Mouse (Mus musculus): ENCODE results near the gene Vps37c. TPM values are rescaled to one million over a fixed set of nuclear protein-coding genes. Genes with fewer than 3 reads are reported as not detected.

Vps37c gene
- total RNA-seq, 2 experiments from 2014 or later, result 19.3 to 23.1 TPM

DNA sequence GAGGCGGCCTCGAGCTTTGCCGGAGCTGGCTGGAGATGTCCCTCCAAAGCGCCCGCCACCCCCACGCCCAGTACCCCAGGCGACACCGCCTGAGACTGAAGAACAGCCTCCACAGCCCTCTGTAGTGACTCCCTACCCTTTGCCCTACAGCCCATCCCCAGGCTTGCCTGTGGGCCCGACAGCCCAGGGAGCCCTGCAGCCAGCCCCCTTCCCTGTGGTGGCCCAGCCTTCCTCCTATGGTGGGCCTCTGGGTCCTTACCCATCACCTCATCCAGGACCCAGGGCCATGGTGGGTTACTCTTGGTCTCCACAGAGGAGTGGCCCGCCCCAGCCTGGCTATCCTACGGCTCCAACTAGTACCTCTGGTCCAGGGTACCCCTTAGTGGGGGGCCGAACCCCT is 24.1 kb downstream of the Vps37c start:
- no peak for DNase-seq (ENCODE audit: low spot score in 2 of 2)

DNA sequence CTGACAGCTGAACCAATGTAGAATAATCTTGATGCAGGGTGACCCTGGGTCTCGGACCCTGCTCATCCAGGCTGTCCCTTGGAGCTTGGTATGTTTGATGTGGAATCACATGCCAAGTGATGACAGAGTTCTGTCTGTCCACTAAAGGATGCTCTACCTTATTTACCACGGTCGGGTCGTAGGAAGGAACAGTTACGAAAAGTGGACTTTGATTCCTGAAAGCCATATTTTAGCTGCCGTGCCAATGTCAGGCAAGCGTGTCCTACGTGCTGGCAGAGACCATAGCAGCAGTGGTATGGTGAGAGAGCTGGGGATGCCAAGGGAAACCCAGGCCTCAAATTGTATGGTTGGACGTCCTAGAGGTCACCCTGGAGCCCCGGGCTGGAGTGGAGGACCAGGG is 25.0 kb downstream of the Vps37c start:
- no peak for DNase-seq (ENCODE audit: low spot score in 2 of 2)

DNA sequence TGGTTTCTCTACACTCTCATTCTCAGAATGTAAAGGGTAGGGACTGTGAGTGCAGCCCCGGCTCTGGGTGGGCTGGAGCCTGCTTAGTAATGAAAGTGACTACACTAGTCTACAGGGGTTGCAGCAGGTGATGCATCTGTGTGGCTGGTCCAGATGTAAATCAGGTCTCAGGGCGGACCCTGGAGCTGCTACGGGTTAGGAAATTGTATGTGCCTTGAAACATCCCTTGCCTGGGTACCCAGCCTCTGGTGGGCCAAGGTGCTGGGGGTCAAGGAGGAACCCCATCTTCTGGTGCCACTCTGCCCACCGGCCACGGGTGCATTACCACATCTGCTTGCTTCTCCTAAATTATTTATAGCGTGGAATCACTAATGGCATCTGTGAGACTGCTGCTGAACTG is 25.6 kb downstream of the Vps37c start:
- no peak for DNase-seq (ENCODE audit: low spot score in 2 of 2)

DNA sequence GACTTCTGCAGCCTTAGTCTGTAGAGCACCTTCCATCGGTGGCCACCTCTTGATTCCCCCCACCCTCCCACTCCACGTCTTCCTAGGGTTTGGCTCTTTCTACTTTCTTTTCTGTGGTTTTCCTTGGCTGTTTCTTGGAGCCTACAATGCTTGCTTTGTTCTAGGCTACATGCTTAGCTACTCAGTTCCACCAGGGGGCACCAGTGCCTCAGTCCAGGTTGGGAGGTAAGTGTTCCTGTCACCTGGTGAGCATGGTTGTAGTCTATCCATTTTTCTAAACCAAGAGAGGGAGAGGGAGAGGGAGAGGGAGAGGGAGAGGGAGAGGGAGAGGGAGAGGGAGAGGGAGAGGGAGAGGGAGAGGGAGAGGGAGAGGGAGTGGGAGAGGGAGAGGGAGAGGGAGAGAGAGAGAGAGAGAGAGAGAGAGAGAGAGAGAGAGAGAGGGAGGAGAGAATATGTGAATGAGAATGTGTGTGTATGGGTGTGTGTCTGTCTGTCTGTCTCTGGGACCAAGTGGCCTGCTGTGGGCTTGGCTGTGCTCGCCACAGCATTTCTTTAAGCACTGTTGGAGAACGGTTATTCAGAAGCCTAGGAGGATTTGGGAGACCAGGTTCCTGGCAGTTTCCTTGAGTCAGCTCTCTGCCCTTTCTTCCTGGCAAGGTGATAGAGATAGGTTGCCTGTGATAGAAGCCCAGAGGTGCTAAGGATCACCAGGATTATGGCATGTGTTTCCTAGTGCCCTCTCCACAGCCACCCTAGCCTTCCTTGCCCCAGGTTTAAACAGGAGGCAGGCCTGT is 26.3 kb downstream of the Vps37c start:
- peak; percentile 66 to 77 for DNase-seq (ENCODE audit: low spot score in 2 of 2)

DNA sequence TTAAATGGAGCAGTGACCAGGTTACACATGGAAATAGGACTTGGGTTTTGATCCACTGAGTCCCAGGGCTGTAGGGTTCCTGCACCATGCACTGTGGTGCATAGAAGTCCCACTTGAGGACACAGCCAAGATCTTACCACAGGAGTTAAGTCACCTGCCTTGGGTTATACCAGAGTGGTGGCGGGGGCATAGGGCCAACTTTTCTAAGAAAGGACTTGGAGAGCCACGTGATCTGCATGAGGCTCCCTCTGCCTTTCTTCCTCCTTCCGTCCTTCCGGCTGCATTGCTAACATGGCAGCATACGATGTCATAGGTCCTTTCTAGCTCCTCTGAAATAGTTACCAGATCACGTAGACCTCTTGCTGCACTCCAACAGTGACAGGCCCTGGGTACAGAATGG is 26.9 kb downstream of the Vps37c start:
- DNase-seq (ENCODE audit: low spot score in 2 of 2), result no peak

DNA sequence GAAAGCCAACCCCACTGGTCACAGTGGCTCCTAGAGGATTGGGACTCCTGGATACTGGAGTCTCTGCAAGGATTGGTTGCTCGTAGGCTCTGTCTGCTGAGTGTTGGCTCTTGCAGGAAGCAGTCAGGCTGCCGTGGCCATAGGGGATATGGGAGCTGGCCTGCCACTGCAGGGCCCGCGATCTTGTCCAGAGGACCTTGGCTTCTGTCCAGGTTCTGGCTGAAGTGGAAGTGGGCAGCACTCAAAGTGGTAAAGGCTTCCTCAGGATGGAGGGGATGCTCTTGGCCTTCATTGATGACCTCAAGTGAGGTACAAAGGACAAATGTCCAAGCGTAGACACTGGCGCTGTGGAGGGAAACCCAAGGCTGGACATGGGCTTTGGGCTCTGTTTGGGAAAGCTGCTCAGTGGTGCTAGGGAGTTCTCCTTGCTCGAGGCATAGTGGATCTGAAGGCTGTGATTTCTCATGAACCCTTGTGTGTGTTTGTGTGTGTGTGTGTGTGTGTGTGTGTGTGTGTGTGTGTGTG is 29.8 kb downstream of the Vps37c start:
- no peak for DNase-seq (ENCODE audit: low spot score in 2 of 2)

DNA sequence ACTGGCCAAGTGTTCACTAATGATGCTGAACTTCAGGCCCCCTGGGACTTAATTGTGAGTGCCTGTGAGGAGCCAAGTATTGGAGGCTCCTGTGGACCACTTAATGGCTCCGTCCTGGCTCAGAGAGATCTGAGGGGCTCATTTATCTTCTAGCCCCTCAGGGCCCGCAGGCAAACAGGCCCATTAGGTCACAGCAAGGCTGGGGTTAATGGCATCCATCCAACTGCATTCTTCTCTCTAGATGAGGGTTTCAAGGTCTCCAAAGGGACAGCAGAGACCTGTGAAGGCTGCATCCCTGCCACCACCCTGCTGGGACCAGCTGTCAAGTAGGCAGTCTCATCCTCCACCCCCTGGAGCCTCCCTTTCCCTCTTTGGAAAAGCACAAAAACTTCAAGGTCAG is 31.2 kb downstream of the Vps37c start:
- no peak for DNase-seq (ENCODE audit: low spot score in 2 of 2)

DNA sequence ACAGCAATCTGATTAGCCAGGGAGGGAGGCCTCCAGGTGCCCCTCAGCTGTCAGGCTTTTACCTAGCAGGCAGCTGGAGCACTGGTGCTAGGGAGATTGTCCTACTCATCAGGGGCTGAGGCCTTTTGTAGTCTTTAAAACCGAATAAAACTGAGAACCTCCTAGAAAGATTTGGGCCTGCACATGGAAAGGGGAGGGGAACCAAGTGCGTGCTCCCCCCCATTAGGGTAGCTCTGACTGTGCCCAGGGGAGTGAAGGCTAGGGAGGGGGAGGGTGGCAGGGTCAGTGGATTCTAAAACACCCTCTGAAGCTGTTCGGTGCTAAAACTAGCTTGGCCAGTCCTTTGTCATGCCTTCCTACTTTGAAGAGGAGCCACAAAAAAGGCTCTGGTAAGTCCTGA is 32.0 kb downstream of the Vps37c start:
- no peak for DNase-seq (ENCODE audit: low spot score in 2 of 2)

DNA sequence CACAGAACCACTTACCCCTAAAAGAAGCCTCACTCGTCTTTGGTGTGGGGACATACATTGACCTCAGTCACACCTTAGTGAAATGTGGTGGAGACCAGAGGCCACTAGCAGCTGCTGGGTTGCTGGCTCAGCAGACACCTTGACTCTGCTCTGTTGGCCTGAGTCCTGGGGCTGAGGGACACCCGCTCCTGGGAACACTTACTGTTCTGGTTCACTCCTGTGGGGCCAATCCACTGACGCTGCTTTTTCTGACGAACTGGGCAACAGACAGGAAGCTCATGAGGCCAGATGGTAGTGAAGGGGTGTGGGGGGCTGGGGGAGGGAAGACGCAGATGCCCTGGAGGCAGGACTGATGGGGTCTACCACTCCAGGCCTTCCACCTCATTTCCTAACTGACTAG is 32.5 kb downstream of the Vps37c start:
- DNase-seq (ENCODE audit: low spot score in 2 of 2), result no peak

DNA sequence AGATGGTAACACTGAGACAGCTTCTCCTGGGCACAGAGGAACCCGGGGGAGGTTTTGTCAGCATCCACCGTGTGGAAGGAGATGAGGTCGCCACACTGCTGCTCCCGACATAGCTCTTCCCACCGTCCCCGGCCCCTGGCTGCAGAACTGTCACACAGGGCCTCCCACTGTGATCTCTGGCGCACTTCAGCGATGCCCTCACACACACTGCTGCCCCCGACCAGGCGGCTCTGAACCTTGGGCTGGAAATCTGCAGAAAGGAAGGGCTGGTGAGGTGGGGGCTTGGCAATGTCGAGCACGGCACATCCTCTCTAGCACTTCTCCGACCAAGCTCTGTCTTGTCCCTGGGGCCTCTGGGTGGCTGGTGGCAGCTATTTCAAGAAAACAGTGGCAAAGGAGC is 34.5 kb downstream of the Vps37c start:
- no peak for DNase-seq (ENCODE audit: low spot score in 2 of 2)

DNA sequence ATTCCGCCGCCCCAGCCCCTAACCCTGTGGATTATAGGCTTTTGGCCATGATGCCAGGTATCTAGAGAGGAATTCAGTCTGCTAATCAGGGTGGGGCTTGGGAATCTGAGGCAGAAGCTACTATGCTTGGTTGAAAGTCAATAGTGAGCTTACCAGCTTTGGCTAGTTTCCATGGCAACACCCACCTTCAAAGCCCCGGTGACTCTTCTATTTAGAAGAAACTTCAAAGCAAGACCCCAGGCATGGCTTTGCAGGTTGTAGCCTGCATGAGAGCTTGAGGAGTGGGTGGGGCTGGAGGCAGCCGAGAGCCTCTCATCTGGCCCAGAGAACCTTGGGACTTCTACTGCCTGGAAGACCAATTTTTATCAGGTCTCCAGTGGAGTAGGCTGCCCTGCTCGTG is 35.1 kb downstream of the Vps37c start:
- DNase-seq (ENCODE audit: low spot score in 2 of 2), result no peak

DNA sequence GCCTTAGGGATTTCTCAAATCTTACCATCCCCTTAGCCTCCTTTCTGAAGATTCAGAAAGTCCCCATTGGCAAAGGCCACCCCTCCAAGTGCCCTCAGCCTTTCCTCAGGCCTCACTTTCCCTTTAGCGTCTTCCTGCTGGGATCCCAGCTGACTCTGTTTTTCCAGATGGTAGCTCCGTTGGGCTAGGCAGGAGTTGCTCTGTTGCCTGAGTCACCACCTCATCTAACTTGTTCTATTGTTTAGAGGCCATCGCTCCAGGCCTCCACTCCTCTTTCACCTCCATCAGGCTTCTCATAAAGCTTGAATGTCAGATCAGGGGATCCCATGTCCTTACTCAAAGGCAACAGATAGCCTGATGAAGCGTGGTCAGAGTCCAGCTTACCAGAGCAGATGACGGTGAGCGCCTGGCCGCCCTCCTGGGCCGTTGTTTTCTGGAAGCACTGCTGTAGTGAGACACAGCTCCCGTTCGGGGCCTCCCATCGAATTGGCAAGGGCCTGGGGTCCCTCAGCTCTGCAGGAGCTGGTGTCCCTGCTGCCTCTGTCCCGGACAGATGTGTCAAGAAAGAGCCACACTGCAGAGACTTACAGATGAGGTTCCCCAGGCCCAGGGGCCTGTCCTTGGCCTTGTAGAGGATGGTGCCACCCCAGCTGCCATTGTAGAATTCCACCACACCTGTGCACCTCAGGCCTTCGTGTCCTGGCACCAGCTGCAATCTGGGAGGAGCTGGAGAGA is 36.3 kb downstream of the Vps37c start:
- no peak for DNase-seq (ENCODE audit: low spot score in 2 of 2)

DNA sequence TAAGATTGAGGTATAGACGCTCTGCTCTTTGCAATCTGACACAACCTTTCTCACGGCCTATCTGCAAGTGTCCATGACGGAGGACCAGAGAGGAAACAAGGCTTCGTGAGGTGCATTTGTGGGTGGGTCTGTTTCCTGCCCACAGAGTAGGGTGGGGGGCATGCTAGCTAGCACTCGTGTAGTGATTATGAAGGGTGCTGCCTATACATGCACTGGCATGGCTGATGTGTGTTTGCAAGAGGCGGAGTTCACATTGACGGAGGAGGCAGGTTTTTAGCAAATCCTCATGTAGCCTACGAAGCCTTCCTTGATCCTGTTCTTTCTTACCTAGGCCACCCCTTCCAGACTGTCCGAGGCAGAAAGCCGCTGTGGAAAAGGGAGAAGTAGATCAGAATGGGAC is 41.4 kb downstream of the Vps37c start:
- DNase-seq (ENCODE audit: low spot score in 2 of 2), result no peak

DNA sequence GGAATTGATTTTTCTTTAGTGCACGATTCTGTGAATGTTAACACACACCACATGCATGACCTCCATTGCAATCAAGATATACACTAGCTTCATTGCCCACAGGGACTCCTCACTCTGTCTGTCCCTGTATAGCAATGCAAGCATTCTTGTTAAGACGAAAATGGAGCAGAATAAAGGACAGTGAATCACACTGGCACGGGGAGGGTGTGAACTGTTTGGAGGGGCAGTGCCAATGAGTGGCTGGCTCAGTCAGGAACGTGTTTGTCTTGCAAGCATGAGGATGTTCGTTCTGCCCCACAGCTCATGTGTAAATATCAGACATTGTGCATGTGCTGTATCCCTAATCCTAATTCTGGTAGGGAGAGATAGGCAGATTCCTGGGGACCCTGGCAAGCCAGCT is 41.9 kb downstream of the Vps37c start:
- DNase-seq (ENCODE audit: low spot score in 2 of 2), result no peak

DNA sequence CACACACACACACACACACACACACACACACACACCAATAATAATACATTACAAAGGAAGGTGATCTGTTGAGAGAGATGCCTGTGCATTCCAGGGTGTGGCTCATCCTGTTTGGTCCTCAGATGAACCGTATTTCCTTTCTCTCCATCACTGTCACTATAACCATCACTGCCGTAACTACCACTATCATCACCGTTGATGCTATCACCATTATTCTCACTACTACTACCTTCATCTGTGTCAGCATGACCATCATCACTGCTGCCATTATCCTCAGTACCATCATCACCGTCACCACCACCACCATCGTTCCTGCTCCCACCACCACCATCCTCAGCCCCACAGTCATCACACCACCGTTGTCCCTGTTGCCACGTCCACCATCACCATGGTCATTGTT is 43.4 kb downstream of the Vps37c start:
- no peak for DNase-seq (ENCODE audit: low spot score in 2 of 2)

DNA sequence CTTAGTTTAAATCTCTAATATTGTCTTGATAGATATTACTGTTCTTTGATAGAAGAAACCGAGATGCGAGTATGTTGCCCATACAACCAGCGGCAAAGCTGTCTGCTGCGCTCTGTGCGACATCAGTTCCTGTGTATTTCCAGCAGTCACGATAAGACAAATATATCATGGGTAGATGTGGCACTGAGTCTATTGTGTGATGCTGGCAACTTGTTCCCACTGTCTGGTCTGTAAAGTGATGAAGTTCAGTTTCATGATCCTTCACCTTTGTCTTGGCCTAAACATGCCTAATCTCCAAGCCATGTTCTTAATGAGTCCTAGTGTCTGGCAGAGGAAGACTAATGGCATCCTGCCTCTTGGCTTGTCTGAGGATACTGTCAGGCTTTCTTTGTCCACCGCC is 44.2 kb downstream of the Vps37c start:
- no peak for DNase-seq (ENCODE audit: low spot score in 2 of 2)

DNA sequence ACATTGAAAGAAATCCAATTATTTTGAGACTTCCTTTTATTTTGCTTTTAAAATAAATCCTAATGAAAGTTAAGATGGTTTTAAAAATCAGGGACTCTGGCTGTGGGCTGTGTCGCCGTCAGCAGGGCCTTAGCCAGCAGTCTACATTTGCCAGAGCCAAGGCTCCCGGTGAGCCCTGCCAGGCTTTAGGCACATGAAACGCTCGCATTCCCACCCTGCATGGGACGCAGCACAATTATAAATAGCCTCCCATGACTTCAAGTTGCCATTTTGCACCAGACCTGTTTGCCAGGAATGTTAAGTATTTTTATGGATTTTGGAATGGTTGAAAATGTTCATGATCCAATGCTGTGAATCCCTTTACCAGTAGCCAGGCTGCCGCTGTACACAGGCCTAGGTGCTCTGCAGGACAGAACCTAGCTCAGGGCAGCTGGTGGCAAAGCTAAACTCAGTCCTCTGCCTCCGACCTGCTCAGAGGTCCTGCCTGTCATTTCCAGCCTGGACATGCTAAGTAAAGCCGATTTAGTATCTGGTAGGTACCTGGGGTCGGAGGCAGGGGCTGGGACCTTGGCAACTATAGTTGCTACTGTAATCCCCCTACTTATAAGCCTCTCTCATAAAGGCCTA is 45.1 kb downstream of the Vps37c start:
- peak in 1 of 2 experiments; percentile 46 for DNase-seq (ENCODE audit: low spot score in 2 of 2)

DNA sequence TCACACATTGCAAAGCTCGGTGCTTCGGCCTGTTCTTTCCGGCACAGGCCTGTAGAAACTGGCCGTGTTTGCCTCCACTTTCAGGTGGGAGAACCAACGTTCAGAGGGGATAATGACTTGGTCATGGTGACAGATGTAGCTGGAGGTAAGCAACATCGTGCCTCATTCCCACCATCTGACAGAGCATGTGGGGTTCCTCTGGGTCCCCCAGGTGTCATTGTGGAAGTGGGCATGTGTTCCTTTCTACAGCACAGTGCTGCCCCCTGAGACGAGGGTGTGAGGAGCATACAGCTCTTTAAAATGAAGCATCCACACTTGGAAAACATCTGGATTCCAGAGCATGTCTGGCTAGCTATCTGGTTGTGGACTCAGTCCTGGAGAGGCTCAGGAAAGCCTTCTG is 46.0 kb downstream of the Vps37c start:
- no peak for DNase-seq (ENCODE audit: low spot score in 2 of 2)

DNA sequence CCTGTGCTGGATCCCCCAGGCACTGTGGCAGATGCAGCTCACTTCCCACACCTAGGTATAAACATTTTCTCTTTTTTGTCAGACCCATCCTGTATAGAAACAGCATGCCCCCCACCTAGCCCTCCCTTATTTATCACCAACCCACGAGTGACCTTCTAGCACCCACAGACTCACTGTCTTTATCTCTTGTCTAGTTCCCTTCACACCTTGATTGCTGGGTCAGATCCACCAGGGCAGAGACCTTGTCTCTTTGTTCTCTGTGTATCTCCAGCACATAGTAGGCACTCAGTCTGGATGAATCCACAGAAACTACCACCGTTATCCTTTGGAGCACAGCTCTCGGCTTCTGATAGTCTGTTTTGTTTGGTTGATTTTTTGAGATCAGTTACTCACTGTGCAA is 46.5 kb downstream of the Vps37c start:
- no peak for DNase-seq (ENCODE audit: low spot score in 2 of 2)

DNA sequence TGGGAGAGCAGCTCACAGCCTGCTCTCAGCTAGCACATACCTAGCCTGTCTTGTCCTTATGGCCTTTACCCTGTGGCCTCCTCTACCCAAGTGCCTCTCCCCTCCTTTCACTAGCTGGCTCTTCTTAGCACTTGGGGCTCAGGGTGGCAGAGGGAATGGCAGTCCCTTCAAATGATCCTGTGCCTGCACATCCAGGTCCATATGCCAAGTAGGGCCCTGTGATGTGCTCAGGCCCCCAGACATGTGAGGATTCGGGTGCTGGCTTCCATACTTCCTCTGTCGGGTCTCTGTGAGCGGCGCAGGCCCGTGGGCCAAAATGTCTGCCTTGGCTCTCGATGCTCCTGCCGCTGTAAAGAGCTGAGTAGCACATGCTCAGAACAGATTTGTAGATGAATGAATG is 47.3 kb downstream of the Vps37c start:
- DNase-seq (ENCODE audit: low spot score in 2 of 2), result no peak

DNA sequence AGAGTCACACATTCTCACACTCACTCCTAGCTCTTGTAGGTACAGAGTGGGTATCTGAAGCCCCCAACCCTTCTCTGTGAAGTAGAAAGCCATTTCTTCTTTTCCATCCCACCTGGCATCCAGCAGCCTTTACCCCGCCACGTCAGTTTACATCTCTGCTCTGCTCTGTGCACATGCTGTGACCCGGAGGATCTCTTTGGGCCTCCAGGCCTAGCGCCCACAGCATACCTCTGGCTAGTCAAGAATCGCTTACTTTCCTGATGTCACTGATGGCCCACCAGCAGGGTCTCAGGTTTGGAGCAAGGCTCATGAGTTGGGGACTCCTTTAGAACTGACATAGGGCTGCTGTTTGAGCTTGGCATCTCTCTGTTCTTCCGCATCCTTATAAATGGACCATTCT is 49.5 kb downstream of the Vps37c start:
- no peak for DNase-seq (ENCODE audit: low spot score in 2 of 2)

DNA sequence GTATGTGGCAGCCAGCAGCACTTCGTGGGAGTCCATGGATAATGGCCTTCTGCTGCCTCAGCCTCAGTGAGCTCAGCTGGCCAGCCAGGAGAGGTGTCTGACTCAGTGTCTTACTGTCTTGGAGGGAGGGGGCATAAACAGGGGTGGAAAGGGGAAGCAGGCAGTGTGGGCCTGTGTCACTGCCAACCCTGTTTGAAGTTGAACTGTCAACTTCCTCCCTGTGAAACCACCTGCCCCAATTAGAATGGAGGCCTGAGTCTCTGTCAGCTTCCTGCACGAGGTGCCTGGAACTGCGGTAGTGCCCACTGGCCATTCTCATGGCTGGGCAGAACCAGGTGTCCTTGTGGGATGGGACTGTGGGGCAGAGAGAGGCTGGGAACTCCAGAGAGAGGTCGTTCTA is 50.3 kb downstream of the Vps37c start, which contains the start of gene Cd5:
Cd5 (minus strand) TSS at position 192 of the 400 bp plus-strand sequence.
- no peak for DNase-seq (ENCODE audit: low spot score in 2 of 2)
